Mouse (Mus musculus): ENCODE measurements around the gene Taar8a. TPM values are rescaled to one million over a fixed set of nuclear protein-coding genes. Genes with fewer than 3 reads are reported as not detected.
"Not testable (repeated sequence)": the region's sequence is repeated elsewhere in the genome, so short reads cannot be mapped to it uniquely, and the experiment has no call there.

Taar8a gene
- total and polyA plus RNA-seq, 2 experiments: not detected

- no peak overlapping the region for H3K4me3 ChIP-seq (ENCODE audit: insufficient read depth, low read depth, low read length)
- H3K36me3 ChIP-seq (ENCODE audit: control insufficient read depth, insufficient read depth, low read length): no peaks in the 10 kb centered on the region
- no peaks in the 10 kb centered on the region for H3K27me3 ChIP-seq (ENCODE audit: control insufficient read depth, insufficient read depth, low read length)
- no peak for DNase-seq (ENCODE audit: extremely low read depth, low read depth, low spot score)
- H3K9ac ChIP-seq (ENCODE audit: low read depth, low read length): no peak overlapping the region
- H3K4me1 ChIP-seq (ENCODE audit: control insufficient read depth, insufficient read depth, low read length): no peaks in the 10 kb centered on the region
- no peaks in the 10 kb centered on the region for H3K79me2 ChIP-seq (ENCODE audit: control insufficient read depth, insufficient read depth, low read length)
- no peak overlapping the region for H3K27ac ChIP-seq (replicated peaks; ENCODE audit: insufficient read depth, low read depth, low read length)
- 70% methylated on average over 5 of the region's 5 CpGs for WGBS
- TF ChIP-seq CTCF (IDR thresholded peaks at IDR 0.05; ENCODE audit: low read depth, low read length) (no peak), POLR2A (IDR thresholded peaks at IDR 0.05; ENCODE audit: extremely low read depth, insufficient read depth, low read length) (no peak)
These were observed 24.3 kb upstream of the Taar8a start for GRCm38 (mm10) chr10:24052039-24052438.

- 80% methylated on average over 3 of the region's 3 CpGs for WGBS
- H3K79me2 ChIP-seq (ENCODE audit: control insufficient read depth, insufficient read depth, low read length): no peaks in the 10 kb centered on the region
- no peak for TF ChIP-seq POLR2A (IDR thresholded peaks at IDR 0.05; ENCODE audit: extremely low read depth, insufficient read depth, low read length)
- TF ChIP-seq CTCF (IDR thresholded peaks at IDR 0.05; ENCODE audit: low read depth, low read length): no peak
- H3K27me3 ChIP-seq (ENCODE audit: control insufficient read depth, insufficient read depth, low read length): no peaks in the 10 kb centered on the region
- H3K36me3 ChIP-seq (ENCODE audit: control insufficient read depth, insufficient read depth, low read length): no peaks in the 10 kb centered on the region
- H3K4me3 ChIP-seq (ENCODE audit: insufficient read depth, low read depth, low read length): no peak overlapping the region
- no peak overlapping the region for H3K27ac ChIP-seq (replicated peaks; ENCODE audit: insufficient read depth, low read depth, low read length)
- no peak for DNase-seq (ENCODE audit: extremely low read depth, low read depth, low spot score)
- H3K4me1 ChIP-seq (ENCODE audit: control insufficient read depth, insufficient read depth, low read length): no peaks in the 10 kb centered on the region
- no peak overlapping the region for H3K9ac ChIP-seq (ENCODE audit: low read depth, low read length)
These were observed 17.3 kb upstream of the Taar8a start for GRCm38 (mm10) chr10:24058986-24059385.

- H3K4me3 ChIP-seq (ENCODE audit: insufficient read depth, low read depth, low read length); H3K36me3 ChIP-seq (ENCODE audit: control insufficient read depth, insufficient read depth, low read length): not testable (repeated sequence)
- 5% methylated on average over 2 of the region's 2 CpGs for WGBS
These were observed 1.5 kb upstream of the Taar8a start for GRCm38 (mm10) chr10:24074751-24075150.

GRCm38 (mm10) chr10:24080166-24080565 lies 3.9 kb downstream of the Taar8a start:
- WGBS: 35% methylated on average over 3 of the region's 3 CpGs

More at GRCm38 (mm10) chr10:24074751-24075150, 1.5 kb upstream of the Taar8a start:
- not testable (repeated sequence) for H3K27me3 ChIP-seq (ENCODE audit: control insufficient read depth, insufficient read depth, low read length); H3K4me1 ChIP-seq (ENCODE audit: control insufficient read depth, insufficient read depth, low read length); H3K79me2 ChIP-seq (ENCODE audit: control insufficient read depth, insufficient read depth, low read length); H3K27ac ChIP-seq (replicated peaks; ENCODE audit: insufficient read depth, low read depth, low read length); H3K9ac ChIP-seq (ENCODE audit: low read depth, low read length)
- DNase-seq (ENCODE audit: extremely low read depth, low read depth, low spot score): peak; percentile 94

GRCm38 (mm10) chr10:24085936-24086335 lies 9.6 kb downstream of the Taar8a start:
- no peaks in the 10 kb centered on the region for H3K36me3 ChIP-seq (ENCODE audit: control insufficient read depth, insufficient read depth, low read length)
- peaks cover 8% of the 10 kb centered on the region; the same call in 1 of the 2 replicates for H3K4me1 ChIP-seq (ENCODE audit: control insufficient read depth, insufficient read depth, low read length)
- TF ChIP-seq POLR2A (IDR thresholded peaks at IDR 0.05; ENCODE audit: extremely low read depth, insufficient read depth, low read length) (no peak), CTCF (IDR thresholded peaks at IDR 0.05; ENCODE audit: low read depth, low read length) (no peak)
- no peak overlapping the region for H3K27ac ChIP-seq (replicated peaks; ENCODE audit: insufficient read depth, low read depth, low read length)
- H3K4me3 ChIP-seq (ENCODE audit: insufficient read depth, low read depth, low read length): no peak overlapping the region
- H3K27me3 ChIP-seq (ENCODE audit: control insufficient read depth, insufficient read depth, low read length): no peaks in the 10 kb centered on the region
- DNase-seq (ENCODE audit: extremely low read depth, low read depth, low spot score): no peak
- no peak overlapping the region for H3K9ac ChIP-seq (ENCODE audit: low read depth, low read length)
- no peaks in the 10 kb centered on the region for H3K79me2 ChIP-seq (ENCODE audit: control insufficient read depth, insufficient read depth, low read length)
- WGBS: 82% methylated on average over 5 of the region's 5 CpGs

More at GRCm38 (mm10) chr10:24080166-24080565, 3.9 kb downstream of the Taar8a start:
- Histone ChIP-seq H3K4me1 (ENCODE audit: control insufficient read depth, insufficient read depth, low read length) (no peaks in the 10 kb centered on the region), H3K27ac (replicated peaks; ENCODE audit: insufficient read depth, low read depth, low read length) (no peak overlapping the region), H3K36me3 (ENCODE audit: control insufficient read depth, insufficient read depth, low read length) (no peaks in the 10 kb centered on the region), H3K9ac (ENCODE audit: low read depth, low read length) (no peak overlapping the region), H3K27me3 (ENCODE audit: control insufficient read depth, insufficient read depth, low read length) (no peaks in the 10 kb centered on the region), H3K4me3 (ENCODE audit: insufficient read depth, low read depth, low read length) (no peak overlapping the region), H3K79me2 (ENCODE audit: control insufficient read depth, insufficient read depth, low read length) (no peaks in the 10 kb centered on the region)
- DNase-seq (ENCODE audit: extremely low read depth, low read depth, low spot score): peak; percentile 55
- no peak for TF ChIP-seq POLR2A (IDR thresholded peaks at IDR 0.05; ENCODE audit: extremely low read depth, insufficient read depth, low read length)
- peak; percentile 57 for TF ChIP-seq CTCF (IDR thresholded peaks at IDR 0.05; ENCODE audit: low read depth, low read length)

GRCm38 (mm10) chr10:24086555-24086954 lies 10.3 kb downstream of the Taar8a start:
- no peaks in the 10 kb centered on the region for H3K36me3 ChIP-seq (ENCODE audit: control insufficient read depth, insufficient read depth, low read length)
- TF ChIP-seq POLR2A (IDR thresholded peaks at IDR 0.05; ENCODE audit: extremely low read depth, insufficient read depth, low read length) (no peak), CTCF (IDR thresholded peaks at IDR 0.05; ENCODE audit: low read depth, low read length) (no peak)
- 16% methylated on average over 5 of the region's 5 CpGs for WGBS

More at GRCm38 (mm10) chr10:24086555-24086954, 10.3 kb downstream of the Taar8a start:
- H3K27ac ChIP-seq (replicated peaks; ENCODE audit: insufficient read depth, low read depth, low read length): no peak overlapping the region
- no peak overlapping the region for H3K4me3 ChIP-seq (ENCODE audit: insufficient read depth, low read depth, low read length)
- H3K4me1 ChIP-seq (ENCODE audit: control insufficient read depth, insufficient read depth, low read length): peaks cover 8% of the 10 kb centered on the region; the same call in 1 of the 2 replicates
- peak; percentile 78 for DNase-seq (ENCODE audit: extremely low read depth, low read depth, low spot score)
- no peaks in the 10 kb centered on the region for H3K27me3 ChIP-seq (ENCODE audit: control insufficient read depth, insufficient read depth, low read length)
- no peaks in the 10 kb centered on the region for H3K79me2 ChIP-seq (ENCODE audit: control insufficient read depth, insufficient read depth, low read length)
- no peak overlapping the region for H3K9ac ChIP-seq (ENCODE audit: low read depth, low read length)
